Mouse (Mus musculus) layer of hippocampus, adult 18-20 months (tissue): Measurements from ENCODE around the gene Rora. TPM values are rescaled to one million over a fixed set of nuclear protein-coding genes. Genes with fewer than 3 reads are reported as not detected.

ENCODE experiments used
- DNase-seq, 2 experiments: peaks; one replicate each; pipeline ENCODE4 v3.0.0; 2022; ENCODE audit warnings: low spot score in 2 of 2
- total RNA-seq, 2 experiments: library from RNA; stranded (reverse); gene quantifications; 2 replicates each; pipeline ENCODE4 v1.2.3; 2021

Rora gene
- total RNA-seq, 2 experiments from 2014 or later = 30.2 to 35.5 TPM

DNA sequence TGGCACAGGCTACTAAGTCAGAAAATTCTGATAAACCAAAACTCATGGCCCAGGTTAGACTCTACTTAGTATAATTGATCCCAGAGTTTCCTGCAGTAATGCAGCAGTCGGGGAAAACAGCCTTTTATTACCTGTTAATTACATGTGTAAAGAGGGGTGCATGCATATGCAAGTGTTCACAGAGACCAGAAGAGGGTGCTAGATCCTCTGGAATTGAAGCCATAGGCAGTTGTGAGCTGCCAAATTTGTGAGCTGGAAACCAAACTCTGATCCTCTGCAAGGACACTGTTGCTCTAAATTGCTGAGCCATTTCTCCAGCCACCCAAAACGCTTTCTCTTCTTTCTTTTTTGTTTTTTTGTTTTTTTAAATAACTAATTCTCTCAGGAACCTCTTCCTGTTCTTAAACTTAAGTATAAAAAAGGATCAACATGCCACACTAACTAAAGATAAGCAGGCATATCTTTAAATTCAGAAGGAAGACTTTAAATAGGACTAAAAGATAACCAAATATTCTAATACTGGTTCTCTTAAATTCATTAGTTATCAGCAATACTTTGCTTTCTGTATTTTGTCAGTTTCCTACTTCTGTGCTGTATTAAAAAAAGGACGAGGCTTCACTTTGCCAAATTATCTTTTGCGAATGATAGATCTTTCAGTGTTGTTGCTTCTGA, 723.5 kb downstream of the Rora start:
- DNase-seq = no peak

DNA sequence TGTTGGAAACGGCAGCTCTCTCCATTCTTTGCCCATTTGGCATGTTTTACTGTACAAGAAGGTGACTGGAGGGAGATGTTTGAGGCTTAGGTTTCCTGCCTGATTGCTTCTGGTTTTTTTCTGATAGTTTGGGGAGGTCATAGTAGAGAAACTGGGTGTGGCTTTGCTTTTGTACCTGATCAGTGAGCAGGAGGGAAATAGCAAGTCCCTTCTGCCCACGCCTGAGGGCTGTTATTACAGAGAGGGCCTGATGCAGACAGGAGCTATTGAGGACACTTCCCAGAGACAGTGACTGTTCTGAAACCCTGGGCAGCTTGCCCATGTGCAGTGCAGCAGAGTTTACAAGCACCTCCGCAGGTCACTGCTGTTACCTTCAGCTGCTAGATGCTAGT, 724.1 kb downstream of the Rora start:
- no peak for DNase-seq

DNA sequence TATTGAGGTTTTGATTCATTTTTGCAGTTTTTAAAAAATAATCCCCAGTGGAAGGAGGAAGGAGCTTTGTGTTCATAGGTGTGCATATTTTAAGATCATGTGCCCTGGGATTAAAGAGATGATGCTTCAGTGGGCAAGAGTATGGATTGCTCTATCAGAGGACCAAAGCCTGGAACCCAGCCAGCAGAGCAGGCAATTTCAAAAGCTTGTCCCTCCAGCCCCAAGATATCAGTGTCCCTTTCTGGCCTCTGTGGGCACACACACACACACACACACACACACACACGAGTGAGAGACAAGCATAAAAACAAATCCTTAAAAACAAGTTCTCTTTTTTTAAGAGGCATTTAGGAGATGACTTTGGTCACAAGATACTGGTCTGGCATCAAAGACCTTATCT, 727.0 kb downstream of the Rora start:
- DNase-seq = no peak

DNA sequence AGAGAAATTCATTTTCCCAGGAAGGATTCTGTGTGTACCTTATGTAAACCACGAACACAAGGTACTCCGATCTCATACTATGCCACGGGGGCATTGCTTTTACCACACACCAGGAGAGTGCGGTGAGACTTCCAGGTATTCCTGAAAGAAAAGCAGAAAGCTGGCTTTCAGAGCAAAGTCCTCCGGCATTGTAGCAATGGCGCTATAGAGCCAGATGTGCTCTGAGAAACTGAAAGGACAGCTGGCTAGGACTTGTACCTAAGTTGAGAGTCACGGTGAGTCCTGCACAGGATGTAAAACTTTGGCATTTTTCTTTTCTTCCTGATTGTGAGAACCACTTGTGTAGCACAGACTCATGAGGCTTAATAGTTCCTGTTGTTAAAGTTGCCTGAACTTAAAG, 728.2 kb downstream of the Rora start:
- no peak for DNase-seq

DNA sequence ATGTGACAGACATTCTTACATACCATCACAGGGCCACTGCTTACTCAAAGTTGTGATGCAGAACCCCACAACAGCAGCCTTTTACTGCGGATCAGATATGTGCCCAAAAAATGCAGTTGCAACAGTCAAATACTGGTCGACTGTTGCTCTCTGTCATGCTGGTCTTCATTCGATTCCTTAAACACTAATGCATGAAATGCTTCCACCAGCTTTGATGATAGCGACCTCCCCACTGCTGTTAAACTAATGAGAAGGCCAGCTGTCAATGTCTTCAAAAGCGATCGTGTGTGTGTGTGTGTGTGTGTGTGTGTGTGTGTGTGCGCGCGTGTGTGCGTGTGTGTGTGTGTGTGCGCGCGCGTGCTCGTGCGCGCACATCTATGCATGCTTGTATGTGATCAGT, 730.9 kb downstream of the Rora start:
- DNase-seq = no peak

DNA sequence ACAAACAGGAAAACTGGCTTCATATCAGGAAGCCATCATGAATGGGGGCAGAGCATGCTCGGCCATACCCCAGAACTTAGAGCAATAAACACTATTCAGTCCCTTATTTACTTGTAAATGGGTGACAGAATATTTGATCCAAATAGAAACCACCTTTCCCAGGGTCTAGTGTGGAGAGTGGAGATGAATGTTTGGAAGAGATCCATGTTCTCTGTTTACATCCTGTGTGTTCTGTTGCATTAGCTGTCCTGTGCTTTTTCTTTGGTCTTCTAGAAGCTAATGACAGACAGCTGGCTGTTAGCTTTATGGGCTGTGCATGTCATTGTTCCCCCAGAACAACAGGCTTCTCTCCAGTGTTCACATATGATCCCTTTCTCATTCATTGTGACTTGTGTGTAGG, 731.3 kb downstream of the Rora start:
- no peak for DNase-seq

- DNase-seq = no peak
These were observed 733.7 kb downstream of the Rora start for GRCm38 (mm10) chr9:69387296-69387695.

- no peak for DNase-seq
These were observed 737.0 kb downstream of the Rora start for GRCm38 (mm10) chr9:69390631-69391030.

DNA sequence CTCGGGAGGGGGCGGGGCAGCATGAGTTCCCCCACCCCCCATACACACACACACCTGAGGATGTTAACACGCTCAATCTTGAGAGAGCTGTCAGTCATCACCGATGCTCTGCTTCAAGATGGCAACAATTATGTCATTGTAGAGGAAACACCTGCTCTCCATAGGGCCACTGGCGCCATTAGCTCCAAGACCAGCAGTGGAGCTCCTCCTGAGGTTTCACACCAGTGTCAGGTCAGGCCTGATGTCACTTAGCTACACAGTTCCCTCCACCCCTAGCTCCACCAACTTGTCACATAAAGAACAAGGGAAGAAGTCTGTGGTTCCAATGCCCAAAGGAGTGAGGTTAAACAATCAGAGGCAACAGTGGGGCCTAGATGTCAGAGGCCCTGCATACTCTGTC, 740.6 kb downstream of the Rora start:
- DNase-seq = no peak

GRCm38 (mm10) chr9:69397432-69397759, 743.8 kb downstream of the Rora start:
- DNase-seq = no peak

GRCm38 (mm10) chr9:69397760-69398452, 744.3 kb downstream of the Rora start, which contains the start of gene Ice2:
Gene Ice2, plus strand, starts transcription at chr9:69397906.
- peak; percentile 54 to 79 for DNase-seq

DNA sequence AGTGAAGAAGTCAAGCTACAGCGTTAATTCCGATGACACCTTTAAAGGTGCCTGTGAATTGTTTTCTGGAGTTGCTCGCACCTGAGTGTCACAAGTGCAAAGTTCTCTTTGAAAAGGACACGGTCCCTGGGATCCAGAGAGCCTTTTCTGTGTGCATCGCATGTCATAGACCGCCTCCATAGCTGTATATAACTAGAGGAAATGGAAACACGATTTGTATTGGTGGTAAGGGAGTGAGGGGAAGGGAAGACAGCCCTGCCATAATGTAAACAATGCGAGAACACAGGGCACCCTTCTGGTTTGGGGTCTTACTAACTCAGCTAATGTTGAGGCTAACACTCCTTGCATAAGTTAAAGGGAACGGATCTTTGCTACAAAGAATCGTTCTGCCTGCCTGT, 744.9 kb downstream of the Rora start:
- no peak for DNase-seq

- peak in 1 of 2 experiments; percentile 14 for DNase-seq
These were observed 751.1 kb downstream of the Rora start for GRCm38 (mm10) chr9:69404671-69405070.

- DNase-seq = peak in 1 of 2 experiments; percentile 24
These were observed 765.9 kb downstream of the Rora start for GRCm38 (mm10) chr9:69419476-69419875.

DNA sequence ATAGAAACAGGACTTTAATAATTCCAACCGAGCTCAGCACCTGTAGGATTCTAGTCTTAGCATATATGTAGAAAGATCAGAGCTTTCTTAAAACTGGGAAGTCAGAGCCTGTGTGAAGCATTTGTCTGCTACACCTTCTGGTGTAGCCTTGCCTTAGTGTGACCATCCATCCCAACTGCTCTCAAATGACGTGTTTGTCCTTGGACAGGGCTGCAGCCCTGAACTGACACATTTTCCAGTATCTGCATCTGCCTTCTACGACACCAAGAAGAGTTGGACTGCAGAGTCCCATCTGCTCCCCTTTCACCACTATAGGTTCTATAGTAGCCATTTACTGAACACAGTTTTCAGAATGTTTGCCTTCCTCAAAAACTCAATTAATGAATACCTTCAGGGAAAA, 776.9 kb downstream of the Rora start:
- DNase-seq = no peak

GRCm38 (mm10) chr9:69431863-69432555, 778.4 kb downstream of the Rora start:
- DNase-seq = peak in 1 of 2 experiments; percentile 22

DNA sequence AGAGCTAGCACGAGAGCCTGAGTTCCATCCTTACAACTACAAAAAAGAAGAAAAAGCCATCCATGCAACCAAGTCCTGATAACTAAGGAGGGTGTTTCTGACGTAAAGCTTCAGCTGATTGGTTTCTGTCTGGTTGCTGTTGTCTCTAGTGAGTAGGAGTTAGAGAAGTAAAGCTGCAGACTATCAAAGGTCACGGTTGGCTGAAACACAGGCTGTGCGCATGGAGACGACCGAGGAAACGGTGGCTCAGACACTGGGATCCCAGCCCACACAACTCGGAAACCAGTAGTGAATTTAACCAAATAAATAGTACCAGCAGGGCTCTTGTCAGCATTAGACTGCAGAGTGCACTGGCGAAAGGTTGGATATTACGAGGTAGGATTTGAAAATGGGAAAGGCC, 781.6 kb downstream of the Rora start:
- no peak for DNase-seq

- no peak for DNase-seq
These were observed 782.1 kb downstream of the Rora start for GRCm38 (mm10) chr9:69435662-69436061.
